Mouse (Mus musculus) embryo, embryonic 11 days (tissue): Measurements from ENCODE around the gene Pip4k2a.

Experiments
- DNase-seq: peaks from one replicate; pipeline ENCODE4 v3.0.0-alpha.2; 2015

The Pip4k2a gene

DNA sequence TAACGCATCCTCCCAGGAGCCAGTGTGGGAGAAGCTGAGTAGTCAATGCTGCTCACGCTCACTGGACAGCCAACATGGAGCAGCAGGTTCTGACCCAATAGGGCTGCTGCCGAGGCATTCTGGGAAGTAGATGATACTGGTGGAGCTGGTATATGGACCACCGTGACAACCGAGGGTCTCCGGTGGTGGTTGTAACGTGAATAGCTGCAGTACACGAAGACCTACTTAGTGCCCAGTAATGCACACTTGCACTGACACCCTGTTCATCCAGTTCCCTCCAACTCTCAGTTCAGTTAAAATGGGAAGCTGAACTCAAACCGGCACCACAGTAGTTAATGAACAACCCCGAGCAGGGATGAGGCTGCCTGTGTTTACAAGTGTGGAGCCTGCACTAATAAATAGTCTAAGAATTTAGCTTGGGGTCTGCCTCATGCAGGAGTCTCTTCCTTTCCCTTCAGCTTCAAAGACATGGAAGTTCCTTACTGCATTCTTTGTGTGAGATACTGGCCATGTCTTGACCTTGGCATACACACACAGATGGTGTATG lies 105.9 kb downstream of the Pip4k2a start:
- DNase-seq = no peak

DNA sequence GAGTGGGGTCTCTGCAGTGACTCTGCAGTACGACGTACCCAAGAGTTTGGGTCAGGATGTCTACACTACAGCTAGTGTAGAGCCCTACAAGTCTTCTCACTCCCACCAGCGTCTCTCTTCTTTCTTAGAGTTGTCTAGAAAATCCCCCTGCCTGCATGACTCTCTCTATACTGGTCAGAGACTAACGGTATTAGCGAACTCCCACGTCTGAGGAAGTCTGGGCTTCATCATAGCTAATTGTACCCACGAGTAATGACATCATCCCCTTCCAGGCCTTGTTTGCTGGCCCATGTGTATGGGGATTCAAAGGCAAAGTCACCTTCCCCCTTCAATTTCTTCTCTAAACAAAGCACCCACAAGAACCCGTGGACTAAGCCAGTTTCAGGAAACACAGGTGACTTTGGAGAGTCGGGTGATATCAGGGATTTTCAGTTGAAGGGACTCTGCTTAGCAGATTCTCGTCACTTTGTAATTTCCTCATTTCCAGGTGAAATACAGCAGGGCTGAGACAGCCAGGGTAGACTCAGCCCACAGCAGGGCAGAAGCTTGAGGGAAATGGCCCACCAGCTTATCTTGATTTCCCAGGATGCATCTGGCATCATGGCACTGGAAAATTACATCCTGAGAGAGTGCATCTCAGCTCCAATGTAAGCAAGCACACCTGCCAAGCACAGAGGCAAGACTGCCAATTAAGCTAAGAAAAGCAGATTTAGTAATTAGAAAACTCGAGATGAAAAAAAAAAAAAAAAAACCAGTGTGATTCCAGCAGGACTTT lies 107.5 kb downstream of the Pip4k2a start:
- no peak for DNase-seq

DNA sequence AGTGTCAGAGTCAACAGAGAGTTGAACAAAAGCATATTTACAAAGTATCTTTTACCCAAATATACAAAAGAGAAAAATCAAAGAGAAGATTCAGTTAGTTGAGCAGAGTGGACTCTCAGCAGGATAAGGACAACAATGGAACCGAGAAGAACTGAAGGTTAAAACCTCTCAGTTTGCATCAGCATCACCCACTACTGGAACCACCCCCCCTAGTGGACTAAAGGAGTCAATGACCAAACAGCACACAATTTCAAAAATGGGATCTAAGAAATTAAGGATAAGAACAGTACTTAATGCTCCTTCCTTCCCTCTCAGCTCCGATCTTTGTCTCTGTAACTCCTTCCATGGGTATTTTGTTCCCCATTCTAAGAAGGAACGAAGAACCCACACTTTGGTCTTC lies 113.6 kb downstream of the Pip4k2a start:
- no peak for DNase-seq

DNA sequence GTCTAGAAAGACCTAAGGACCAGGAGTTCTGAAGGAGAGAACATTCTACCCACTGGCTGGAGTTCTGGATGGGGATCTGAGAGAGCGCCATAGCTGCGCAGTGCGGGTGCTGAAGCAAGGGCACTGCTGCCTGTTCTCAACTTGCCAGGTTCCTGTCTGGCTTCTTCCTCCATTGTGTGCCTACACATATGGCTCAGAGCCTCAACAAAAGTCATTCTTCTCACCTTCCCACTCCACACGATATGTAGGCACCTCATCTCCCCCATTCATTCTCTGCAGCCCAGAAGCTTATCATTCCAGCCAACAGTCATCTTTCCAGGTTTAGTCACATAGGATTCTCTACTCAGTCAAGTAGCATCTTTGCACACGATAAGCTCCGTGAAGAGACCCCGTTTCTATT lies 123.3 kb downstream of the Pip4k2a start:
- no peak for DNase-seq

DNA sequence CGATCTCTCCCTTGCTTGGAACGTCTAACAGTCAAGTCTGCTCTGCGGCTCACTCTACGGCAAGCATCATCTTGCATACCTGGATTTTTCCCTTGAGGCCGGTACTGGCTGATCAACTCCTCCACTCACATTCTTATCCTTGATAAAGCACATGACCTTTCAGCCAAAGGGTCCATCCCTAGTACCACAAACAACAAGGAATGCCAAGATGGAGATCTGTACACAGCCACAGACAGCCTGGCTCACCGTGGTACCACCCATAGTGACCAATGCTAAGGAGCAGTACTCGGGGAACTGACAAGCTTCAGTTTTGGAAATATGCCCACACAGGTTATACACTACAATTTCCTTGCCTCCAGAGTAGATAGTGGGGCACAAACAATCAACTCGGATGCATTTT lies 123.9 kb downstream of the Pip4k2a start:
- DNase-seq = no peak

DNA sequence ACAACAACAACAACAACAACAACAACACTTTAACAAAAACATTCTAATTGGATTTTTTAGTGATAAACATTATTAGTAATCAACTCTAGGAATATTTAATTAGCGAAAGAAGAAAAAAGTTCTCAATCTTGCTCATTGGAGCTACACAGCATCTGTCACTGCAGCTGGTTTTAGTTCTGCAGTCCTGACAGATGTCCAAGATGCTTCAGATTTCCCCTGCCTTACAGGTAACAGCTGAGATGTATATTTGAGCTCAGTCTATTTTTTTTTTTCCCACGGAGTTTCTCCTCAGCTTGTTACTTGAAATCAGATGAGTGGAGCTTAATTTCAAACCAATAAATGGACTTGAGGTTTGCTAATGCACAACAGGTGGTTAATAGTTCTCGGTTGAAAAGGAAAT lies 124.5 kb downstream of the Pip4k2a start:
- no peak for DNase-seq

DNA sequence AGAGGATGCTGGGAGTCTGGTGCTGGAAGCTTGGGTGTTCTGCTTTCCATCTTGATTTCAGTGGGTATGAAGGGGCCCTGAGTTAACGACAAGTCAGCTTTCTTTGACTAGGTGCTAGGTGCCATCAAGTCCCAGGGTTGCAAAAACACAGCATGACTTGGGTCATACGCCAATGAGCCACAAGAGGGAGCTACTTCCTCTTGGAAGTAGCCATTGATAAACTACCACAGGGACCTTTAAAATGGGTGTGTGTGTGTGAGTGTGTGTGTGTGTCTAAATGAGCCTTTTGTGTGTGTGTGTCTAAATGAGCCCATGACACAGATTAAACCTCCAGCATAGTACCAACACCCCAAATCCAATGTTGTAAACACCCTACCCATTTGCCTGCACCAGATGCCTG lies 125.1 kb downstream of the Pip4k2a start:
- peak; percentile 83 for DNase-seq

DNA sequence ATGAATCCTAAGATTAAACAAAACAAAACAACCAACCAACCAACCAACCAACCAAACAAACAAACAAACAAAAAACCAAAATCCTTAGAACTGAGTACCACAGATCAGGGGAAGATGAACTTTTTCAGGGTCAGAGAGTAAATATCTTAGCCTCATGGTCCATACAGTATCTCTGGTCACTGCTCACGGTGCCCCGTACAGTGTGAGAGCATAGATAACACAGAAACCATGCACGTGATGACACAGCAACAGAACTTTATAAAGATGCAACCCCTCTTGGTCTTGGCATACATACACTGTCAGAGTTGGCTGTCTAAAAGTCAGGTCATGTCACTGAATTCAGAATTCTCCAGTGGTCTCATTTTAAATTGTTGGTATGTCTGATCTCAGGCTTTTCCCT lies 126.8 kb downstream of the Pip4k2a start:
- no peak for DNase-seq

DNA sequence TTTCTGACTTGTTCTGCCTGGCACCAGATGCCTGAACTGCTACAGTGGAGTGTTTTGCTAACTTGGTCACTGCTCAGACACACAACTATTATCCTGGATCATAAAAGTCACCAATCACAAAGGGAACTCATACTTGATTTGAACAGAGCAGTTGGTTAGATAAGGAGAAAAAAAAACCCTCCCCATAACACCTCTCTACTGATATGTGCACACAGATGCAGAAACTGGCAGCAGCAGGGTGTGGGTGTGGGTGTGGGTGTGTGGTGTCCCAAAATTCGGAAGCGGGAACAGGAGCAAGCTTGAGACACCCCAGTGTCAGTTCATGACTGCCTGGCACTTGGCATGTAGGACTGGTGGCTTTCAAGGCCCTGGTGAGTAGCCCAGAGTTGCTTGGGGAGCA lies 130.9 kb downstream of the Pip4k2a start:
- DNase-seq = no peak

DNA sequence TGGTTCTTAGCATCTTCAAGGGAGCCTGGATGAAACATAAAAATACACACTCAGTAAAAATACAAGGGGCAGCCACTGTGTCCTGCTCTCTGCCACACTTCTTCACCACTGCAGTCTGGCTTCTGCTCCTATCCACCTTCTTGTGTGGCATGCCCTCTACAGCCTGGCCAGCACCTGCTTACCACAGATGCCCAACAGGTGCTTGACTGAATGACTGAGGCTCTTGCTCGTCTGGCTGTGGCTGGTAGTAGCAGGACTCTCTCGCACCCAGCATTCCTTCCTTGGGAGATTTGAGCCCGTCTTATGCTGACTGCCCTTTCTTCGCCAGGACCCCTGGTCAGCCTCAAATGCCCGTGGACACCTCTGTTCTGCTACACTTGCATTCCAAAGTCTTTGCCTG lies 133.2 kb downstream of the Pip4k2a start:
- DNase-seq = no peak

DNA sequence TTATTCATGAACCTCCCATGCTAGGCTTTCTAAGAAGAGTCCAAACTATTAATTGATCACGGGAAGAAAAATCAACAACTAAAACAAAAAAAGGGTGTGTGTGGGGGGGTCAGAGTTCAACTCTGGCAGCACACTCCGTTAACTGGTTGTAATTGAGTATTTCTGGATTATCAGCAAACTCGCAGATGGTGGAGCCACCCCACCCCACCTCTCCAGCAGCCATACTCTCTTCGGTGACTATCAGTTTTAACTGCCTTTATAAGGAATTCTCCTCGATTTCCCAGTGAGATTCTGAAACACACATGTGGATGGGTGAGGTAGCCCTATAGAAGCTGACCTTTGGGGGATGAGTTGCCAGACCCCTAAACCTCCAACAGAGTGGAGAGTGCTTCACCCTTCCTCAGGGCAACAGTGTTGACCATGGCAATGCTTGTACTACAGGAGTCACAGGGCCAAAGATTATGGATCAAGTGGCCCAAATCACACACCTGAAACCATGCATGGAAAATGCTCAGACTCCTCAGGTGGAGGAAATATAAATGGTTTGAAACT lies 136.2 kb downstream of the Pip4k2a start:
- no peak for DNase-seq

DNA sequence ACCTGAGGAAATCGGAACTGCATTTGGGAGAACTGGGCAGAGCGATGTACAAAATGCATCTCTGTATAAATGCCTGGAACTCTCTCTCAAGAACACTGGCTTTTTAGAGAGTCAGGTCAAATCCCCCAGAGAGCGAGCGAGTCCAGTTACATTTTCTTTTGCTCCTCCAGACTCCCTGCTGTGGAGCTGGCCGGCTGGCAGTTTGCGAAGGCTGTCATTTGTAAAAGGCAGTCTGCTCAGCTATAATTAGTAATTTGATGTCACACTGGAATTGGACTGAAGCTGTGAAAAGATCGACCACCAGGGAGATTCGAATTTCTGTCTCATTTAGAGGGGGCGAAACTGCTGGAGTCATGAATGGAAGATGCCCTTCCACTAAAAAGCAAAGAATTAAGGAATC lies 137.2 kb downstream of the Pip4k2a start:
- DNase-seq = peak; percentile 67

DNA sequence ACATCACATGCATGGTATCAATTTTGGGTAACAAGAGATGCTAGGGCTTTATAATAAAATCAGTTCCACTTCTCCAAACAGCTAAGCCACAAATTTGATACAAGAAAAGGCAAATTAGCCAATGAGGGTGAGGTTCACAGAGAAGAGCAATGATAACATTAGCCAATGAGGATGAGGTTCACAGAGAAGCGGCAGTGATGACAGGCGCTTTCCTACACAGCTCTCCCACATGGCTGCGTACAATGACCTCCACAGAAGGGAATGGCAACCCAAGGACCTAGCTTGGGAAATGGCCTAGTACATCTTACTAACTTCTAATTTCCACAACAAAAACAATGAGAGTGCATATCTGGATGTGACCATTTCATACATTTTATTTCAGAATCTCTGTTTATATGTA lies 140.0 kb downstream of the Pip4k2a start:
- DNase-seq = no peak

DNA sequence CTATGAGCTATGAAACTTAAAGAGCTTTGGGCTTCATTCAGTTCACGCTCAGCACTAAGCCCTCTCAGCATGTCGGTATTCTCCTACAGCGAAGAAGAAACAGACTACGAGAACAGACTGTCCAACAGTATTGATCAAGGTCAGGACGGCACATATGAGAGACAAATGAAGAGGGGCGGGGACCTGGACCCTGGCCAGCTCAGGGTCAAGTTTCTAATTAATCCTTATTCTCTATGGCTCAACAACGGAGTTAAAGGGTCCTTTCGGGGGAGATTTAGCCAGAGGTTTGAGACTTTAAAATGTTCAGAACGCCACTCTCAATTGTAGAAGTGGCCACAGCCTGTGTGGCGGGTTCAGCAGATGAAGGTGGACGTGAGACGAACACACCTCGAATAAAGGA lies 141.5 kb downstream of the Pip4k2a start:
- DNase-seq = no peak

DNA sequence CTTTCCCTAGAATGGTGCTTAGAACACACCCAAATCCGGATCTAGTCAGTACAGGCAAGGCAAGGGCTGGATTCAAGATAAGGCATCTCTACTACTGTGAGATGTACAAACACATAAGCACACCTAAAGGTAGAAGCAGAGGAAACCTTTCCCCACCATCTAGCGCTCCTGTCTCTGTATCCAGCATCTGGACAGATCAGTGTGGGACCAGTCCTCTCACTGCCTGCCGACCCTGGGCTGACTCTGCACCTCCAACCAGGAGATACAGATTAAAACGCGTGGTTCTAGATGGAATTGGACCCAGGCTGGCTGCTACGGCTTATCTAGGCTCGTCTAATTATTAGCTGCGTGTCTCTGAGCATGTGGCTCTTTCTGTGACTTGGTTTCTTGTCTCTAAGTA lies 142.7 kb downstream of the Pip4k2a start:
- no peak for DNase-seq

DNA sequence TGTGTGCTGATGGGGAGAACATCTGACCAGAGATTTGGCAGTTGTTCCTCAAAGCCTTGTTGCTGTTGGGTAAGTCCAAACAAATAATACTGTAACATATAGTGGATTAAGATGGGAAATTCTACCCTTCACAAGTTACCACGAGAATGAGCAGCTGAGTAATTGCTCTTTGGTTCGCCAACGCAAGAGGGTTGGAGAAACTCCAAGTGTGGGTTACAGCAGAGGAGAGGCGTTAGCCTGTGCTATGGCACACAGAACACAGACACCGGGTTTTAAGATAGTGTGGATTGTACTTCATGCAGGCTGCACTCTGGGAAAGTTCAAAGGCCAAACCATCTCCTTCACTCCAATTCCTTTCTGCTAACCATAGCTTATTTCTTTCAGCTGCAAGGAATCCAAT lies 144.6 kb downstream of the Pip4k2a start:
- no peak for DNase-seq

DNA sequence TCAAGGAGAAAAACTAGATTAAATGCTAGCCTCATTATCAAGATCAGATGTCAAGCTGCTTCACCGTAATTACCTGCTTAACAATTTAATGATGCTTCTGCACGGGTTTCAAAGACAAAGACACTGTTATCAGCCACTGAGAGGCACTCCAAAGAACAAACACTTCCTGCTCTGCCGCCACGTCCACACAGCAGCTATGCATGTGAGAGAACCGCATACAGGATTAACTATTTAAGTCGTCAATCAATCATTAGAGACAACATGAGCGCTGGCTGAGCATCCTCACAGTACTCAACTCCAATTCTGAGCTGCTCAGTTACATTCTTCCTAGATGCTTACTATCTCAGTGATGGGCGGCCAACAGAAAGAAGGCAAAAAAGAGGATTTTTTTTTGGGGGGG lies 147.3 kb downstream of the Pip4k2a start:
- DNase-seq = no peak

DNA sequence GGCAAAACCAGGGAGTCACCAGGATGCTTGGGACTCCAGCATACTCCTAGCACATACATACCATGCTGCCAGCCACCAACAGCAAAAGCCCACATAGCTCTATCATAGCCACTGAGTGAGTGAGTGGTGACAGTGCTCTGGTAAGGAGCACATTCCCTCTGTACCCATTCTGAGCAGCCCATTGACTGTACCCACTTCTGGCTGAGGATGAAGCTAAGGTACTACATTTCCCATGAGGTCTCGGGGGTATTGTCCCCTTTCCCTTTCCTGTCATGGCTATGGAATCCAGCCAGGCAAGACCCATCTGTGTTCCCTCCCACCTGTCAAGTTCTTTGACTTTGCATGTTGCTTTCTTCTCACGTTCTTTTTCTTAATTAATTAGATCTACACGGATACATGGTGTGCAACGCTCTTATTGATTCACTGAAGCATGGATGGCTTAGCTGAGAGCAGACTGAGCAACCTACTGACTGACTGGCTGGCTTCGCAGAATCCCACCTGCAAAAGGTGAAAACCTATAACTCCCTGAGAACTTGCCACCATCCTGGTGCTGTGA lies 149.8 kb downstream of the Pip4k2a start:
- no peak for DNase-seq

DNA sequence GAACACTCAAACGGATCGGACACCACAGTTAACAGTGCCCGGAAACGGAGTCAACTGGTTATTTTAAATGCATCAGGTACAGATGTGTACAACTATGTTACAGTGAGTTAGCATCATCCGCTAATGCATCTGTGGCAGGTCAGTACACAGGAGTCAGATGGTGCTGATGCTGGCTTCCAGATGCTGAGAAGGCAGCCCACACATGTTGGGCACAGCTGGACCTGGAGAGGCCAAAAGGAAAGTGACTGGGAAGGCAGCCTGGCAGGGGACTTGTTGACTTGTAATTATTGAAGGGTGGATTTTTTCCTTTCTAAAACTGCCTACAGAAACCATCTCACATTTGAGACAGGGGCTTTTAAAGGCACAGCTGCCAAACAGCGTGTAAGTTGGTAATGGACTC lies 155.4 kb downstream of the Pip4k2a start:
- no peak for DNase-seq

DNA sequence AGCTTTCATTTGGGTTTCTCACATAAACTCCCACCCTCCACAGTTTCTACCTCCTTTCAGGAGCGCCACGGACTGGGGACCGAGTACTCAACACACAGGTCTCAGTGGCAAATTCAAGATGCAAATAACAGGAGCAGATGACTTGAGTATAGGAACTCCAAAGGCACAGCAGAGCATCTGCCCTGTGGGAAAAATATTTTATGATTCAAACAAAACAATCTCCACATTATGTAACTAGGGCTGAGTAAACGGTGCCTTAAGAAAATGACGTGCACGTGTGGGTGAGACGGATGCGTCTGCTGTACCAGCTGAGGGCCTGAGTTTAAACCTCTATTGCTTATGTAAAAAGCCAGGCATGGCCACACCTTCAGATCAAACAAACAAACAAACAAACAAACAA lies 156.9 kb downstream of the Pip4k2a start:
- no peak for DNase-seq

DNA sequence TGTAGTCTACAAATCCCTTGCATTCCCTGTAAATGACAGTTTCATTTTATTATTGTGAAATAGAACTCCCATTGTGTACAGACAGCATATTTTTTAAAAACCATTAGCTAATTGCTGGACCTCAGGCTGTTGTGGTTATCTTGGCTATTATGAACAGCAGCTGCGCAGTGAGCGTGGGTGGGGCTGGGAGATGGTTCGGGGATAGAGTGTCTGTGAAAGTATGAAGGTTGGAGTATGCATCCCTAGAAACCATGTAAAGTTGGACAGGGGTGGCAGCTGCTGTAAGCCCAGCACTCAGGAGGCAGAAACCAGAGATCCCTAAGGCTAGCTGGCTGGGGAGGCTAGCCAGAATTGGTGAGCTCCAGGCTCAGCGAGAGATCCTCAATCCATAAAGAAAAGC lies 158.4 kb downstream of the Pip4k2a start:
- DNase-seq = no peak

DNA sequence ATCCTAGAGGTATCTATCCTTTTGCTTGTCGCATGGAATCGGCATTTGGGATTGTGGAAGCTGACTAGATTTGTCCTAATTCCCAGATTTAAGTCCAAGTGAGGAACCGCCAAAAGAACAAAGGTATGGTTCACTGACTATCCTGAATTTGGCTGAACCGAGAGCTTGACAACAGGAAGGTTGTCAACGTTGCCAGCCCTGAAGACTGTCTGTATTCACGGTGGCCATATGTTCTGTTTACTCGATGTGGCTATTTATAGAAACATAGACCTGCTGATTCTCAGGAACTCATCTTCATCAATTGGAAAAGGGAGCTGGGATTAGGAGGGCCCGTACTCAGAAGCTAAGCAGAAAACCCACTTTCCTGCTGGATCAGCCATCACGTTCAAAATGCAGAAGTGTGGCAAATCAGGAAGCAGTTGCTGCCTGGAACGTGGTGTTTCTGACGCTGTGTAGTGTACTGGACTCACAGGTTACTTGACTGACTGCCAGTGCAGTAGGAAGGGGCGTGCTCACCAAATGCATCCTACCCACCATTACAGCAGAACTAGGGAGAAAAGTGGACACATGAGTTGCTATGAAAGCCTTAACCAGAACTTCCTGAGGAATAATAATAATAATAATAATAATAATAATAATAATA lies 162.5 kb downstream of the Pip4k2a start:
- DNase-seq = no peak

DNA sequence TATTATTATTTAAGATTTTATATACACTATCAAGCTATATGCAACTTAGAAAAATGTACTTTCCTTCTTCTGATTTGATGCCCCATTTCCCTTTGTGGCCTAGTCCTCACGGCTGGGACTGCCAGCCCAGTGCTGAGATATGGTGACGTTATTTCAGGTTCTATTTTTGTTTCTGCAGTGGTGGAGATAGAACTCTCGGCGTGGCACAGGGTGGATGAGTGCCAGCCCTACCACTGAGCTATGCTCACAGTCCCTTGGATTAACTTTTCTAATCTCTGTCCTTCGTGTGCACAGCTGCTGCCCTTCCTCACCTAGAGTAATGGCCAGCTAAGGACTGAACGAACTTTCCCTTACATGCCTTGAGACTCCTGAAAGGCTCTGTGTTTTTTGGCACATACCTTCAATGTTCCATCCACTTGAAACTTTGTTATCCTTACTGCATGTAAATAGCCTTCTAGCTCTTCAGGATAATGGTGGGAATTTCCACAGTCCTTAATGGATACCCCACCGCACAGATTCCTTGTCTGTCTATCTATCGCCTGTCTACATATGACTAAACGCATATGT lies 164.8 kb downstream of the Pip4k2a start:
- DNase-seq = no peak
